ENCODE assay signal across 38 mouse cellular contexts in genomic region chr1:159576246-159576645, GRCm38 (mm10). TPM values are rescaled to one million over a fixed set of nuclear protein-coding genes. Genes with fewer than 3 reads are reported as not detected.
"Had no signal": no experiment of that assay in that cellular context is flagged by ENCODE, and none has a peak within 500 bp of the region (broad histone marks: within the 10 kb centered on the region; RNA-seq: fewer than 3 reads in every experiment).

No protein-coding gene starts in this region.

- H3K27ac ChIP-seq: heart, embryonic 10.5 days; heart, embryonic 13.5 days; heart, embryonic 15.5 days; hindbrain, embryonic 10.5 days; hindbrain, embryonic 12.5 days; hindbrain, embryonic 13.5 days; hindbrain, embryonic 14.5 days; hindbrain, embryonic 15.5 days; hindbrain, postnatal 0 days; intestine, embryonic 15.5 days; kidney, embryonic 15.5 days; kidney, postnatal 0 days; left cerebral cortex, adult 2 months had no signal

- DNase-seq: heart, postnatal 10 days; heart, postnatal 14 days; heart, postnatal 36 days; kidney, adult 11 months; kidney, adult 18-20 months; kidney, adult 2 months; kidney, adult 8-10 months; kidney, adult 9 months; kidney, postnatal 10 days; kidney, postnatal 14 days; kidney, postnatal 25 days; kidney, postnatal 36 days; kidney, postnatal 4 days; layer of hippocampus, adult 9-11 months; layer of hippocampus, postnatal 36 days had no signal

- H3K9me3 ChIP-seq: heart, embryonic 10.5 days; heart, embryonic 12.5 days; heart, embryonic 13.5 days; heart, embryonic 15.5 days; hindbrain, embryonic 10.5 days; hindbrain, embryonic 12.5 days; hindbrain, embryonic 13.5 days; hindbrain, embryonic 15.5 days; intestine, embryonic 15.5 days; kidney, embryonic 15.5 days had no signal

- H3K36me3 ChIP-seq: heart, embryonic 10.5 days; heart, embryonic 12.5 days; heart, embryonic 13.5 days; heart, embryonic 15.5 days; hindbrain, embryonic 10.5 days; hindbrain, embryonic 12.5 days; hindbrain, embryonic 13.5 days; hindbrain, embryonic 15.5 days; intestine, embryonic 15.5 days; kidney, embryonic 15.5 days had no signal

- H3K4me3 ChIP-seq: heart, embryonic 10.5 days; heart, embryonic 12.5 days; heart, embryonic 13.5 days; heart, embryonic 15.5 days; hindbrain, embryonic 10.5 days; hindbrain, embryonic 12.5 days; hindbrain, embryonic 13.5 days; hindbrain, embryonic 15.5 days; intestine, embryonic 15.5 days; kidney, embryonic 15.5 days; left cerebral cortex, adult 2 months had no signal

- H3K9ac ChIP-seq: heart, embryonic 12.5 days; heart, embryonic 13.5 days; heart, embryonic 15.5 days; hindbrain, embryonic 12.5 days; hindbrain, embryonic 13.5 days; hindbrain, embryonic 14.5 days; hindbrain, embryonic 15.5 days; intestine, embryonic 15.5 days; kidney, embryonic 15.5 days had no signal

- ATAC-seq: hindbrain, embryonic 16.5 days; hindbrain, postnatal 0 days; inflammation-experienced regulatory T-cells, adult 6 months; intestine, embryonic 15.5 days; intestine, embryonic 16.5 days; intestine, postnatal 0 days had no signal

- H3K4me2 ChIP-seq: heart, embryonic 11.5 days; heart, embryonic 12.5 days; heart, embryonic 13.5 days; heart, embryonic 15.5 days; hindbrain, embryonic 12.5 days; hindbrain, embryonic 13.5 days; hindbrain, embryonic 14.5 days; hindbrain, embryonic 15.5 days; intestine, embryonic 15.5 days; kidney, embryonic 15.5 days had no signal

- H3K27me3 ChIP-seq: heart, embryonic 15.5 days; hindbrain, embryonic 12.5 days; hindbrain, embryonic 15.5 days; intestine, embryonic 15.5 days; kidney, embryonic 15.5 days had no signal

- H3K4me1 ChIP-seq: heart, embryonic 10.5 days; heart, embryonic 12.5 days; heart, embryonic 13.5 days; heart, embryonic 15.5 days; hindbrain, embryonic 10.5 days; hindbrain, embryonic 12.5 days; intestine, embryonic 15.5 days had no signal

RNA-seq across cellular contexts. Expression of gene Tnr, which starts 52.7 kb away (rescaled TPM):
- total RNA-seq: hematopoietic stem cell, adult 5-6 weeks had no signal
- polyA plus RNA-seq: heart, embryonic 12.5 days; heart, embryonic 13.5 days; heart, embryonic 14.5 days; kidney, embryonic 14.5 days; kidney, embryonic 15.5 days; kidney, embryonic 16.5 days; kidney, postnatal 0 days had no signal
